Mouse (Mus musculus) heart, embryonic 12.5 days (tissue): ENCODE results near the gene Ubash3a. TPM values are rescaled to one million over a fixed set of nuclear protein-coding genes. Genes with fewer than 3 reads are reported as not detected.

Source experiments
- ATAC-seq: fragments of 200-750 bp; cut with Nextera tagmentation; 2 replicates; pipeline ENCODE4 v1.8.0; 2017; ENCODE audit warnings: moderate TSS enrichment, moderate library complexity; ENCODE audit not compliant: insufficient number of reproducible peaks, low FRiP score
- H3K27ac ChIP-seq: fragments of 300-500 bp; sonication (generic); 2 replicates; pipeline ENCODE4 v1.5.1; 2016; ENCODE audit warnings: mild to moderate bottlenecking, moderate library complexity; ENCODE audit not compliant: poor library complexity, severe bottlenecking
- H3K27me3 ChIP-seq: fragments of 300-500 bp; sonication (generic); replicated peaks from 2 replicates; pipeline ENCODE4 v1.6.1; 2016; ENCODE audit warnings: mild to moderate bottlenecking, moderate library complexity
- H3K36me3 ChIP-seq: fragments of 300-500 bp; sonication (generic); 2 replicates; pipeline ENCODE4 v1.6.1; 2016; ENCODE audit warnings: mild to moderate bottlenecking, moderate library complexity
- H3K4me1 ChIP-seq: fragments of 300-500 bp; sonication (generic); replicated peaks from 2 replicates; pipeline ENCODE4 v1.6.1; 2016; ENCODE audit warnings: mild to moderate bottlenecking
- H3K4me2 ChIP-seq: fragments of 300-500 bp; sonication (generic); 2 replicates; pipeline ENCODE4 v1.6.1; 2016; ENCODE audit warnings: mild to moderate bottlenecking, moderate library complexity
- H3K4me3 ChIP-seq: fragments of 300-500 bp; sonication (generic); 2 replicates; pipeline ENCODE4 v1.5.1; 2016; ENCODE audit warnings: mild to moderate bottlenecking
- H3K9ac ChIP-seq: fragments of 300-500 bp; sonication (generic); 2 replicates; pipeline ENCODE4 v1.6.1; 2016; ENCODE audit warnings: mild to moderate bottlenecking, moderate library complexity
- H3K9me3 ChIP-seq: fragments of 300-500 bp; sonication (generic); replicated peaks from 2 replicates; pipeline ENCODE4 v1.6.1; 2016; ENCODE audit warnings: mild to moderate bottlenecking, moderate library complexity
- WGBS: fragments of 180-500 bp; shearing (Covaris S2); methylation state at CpG from one replicate; pipeline ENCODE4 v1.1.7; 2016; 5-methylcytosine and 5-hydroxymethylcytosine counted together
- polyA plus RNA-seq: library from polyadenylated mRNA; unstranded; fragments of >200 nt; fragmentation: Nextera tagmentation; extraction: Ambion mirVana; gene quantifications from 2 replicates; pipeline ENCODE4 v1.2.1, GENCODE M21; 2016

The Ubash3a gene
- polyA plus RNA-seq, 1 experiment from 2014 or later = 0.80 TPM

- no peaks in the 10 kb centered on the region for H3K4me1 ChIP-seq
- H3K9ac ChIP-seq = no peak overlapping the region
- no peak overlapping the region for H3K4me2 ChIP-seq
- no peaks in the 10 kb centered on the region for H3K9me3 ChIP-seq
- H3K27ac ChIP-seq = no peak overlapping the region
- H3K4me3 ChIP-seq = no peak overlapping the region
- WGBS = 16% methylated on average over 4 of the region's 4 CpGs
- ATAC-seq = no peak
- no peaks in the 10 kb centered on the region for H3K36me3 ChIP-seq
- H3K27me3 ChIP-seq = 0 out of 2 replicates have a peak, but pooled peaks cover 5% of the 10 kb centered on the region
Measured at GRCm38 (mm10) chr17:31187370-31187769, 20.3 kb upstream of the Ubash3a start.

GRCm38 (mm10) chr17:31191825-31192224 is 15.8 kb upstream of the Ubash3a start:
- Histone ChIP-seq H3K9me3 (no peaks in the 10 kb centered on the region), H3K27me3 (0 out of 2 replicates have a peak, but pooled peaks cover 5% of the 10 kb centered on the region), H3K4me2 (no peak overlapping the region), H3K9ac (no peak overlapping the region), H3K36me3 (no peaks in the 10 kb centered on the region), H3K4me1 (no peaks in the 10 kb centered on the region), H3K27ac (no peak overlapping the region), H3K4me3 (no peak overlapping the region)
- 82% methylated on average over 8 of the region's 8 CpGs for WGBS
- no peak for ATAC-seq

GRCm38 (mm10) chr17:31192663-31193062 is 15.0 kb upstream of the Ubash3a start:
- no peaks in the 10 kb centered on the region for H3K36me3 ChIP-seq
- H3K9me3 ChIP-seq = no peaks in the 10 kb centered on the region
- no peak for ATAC-seq
- no peaks in the 10 kb centered on the region for H3K4me1 ChIP-seq
- H3K4me3 ChIP-seq = no peak overlapping the region
- H3K27ac ChIP-seq = no peak overlapping the region
- 0 out of 2 replicates have a peak, but pooled peaks cover 5% of the 10 kb centered on the region for H3K27me3 ChIP-seq
- no peak overlapping the region for H3K4me2 ChIP-seq
- 45% methylated on average over 2 of the region's 2 CpGs for WGBS
- no peak overlapping the region for H3K9ac ChIP-seq

GRCm38 (mm10) chr17:31193360-31193759 is 14.3 kb upstream of the Ubash3a start:
- Histone ChIP-seq H3K4me1 (no peaks in the 10 kb centered on the region), H3K36me3 (no peaks in the 10 kb centered on the region), H3K9ac (no peak overlapping the region), H3K27me3 (0 out of 2 replicates have a peak, but pooled peaks cover 5% of the 10 kb centered on the region), H3K4me3 (no peak overlapping the region), H3K4me2 (no peak overlapping the region), H3K27ac (no peak overlapping the region), H3K9me3 (no peaks in the 10 kb centered on the region)
- WGBS = 74% methylated on average over 9 of the region's 9 CpGs
- ATAC-seq = no peak

- H3K4me3 ChIP-seq = no peak overlapping the region
- no peak overlapping the region for H3K27ac ChIP-seq
- no peaks in the 10 kb centered on the region for H3K4me1 ChIP-seq
- WGBS = 74% methylated on average over 6 of the region's 6 CpGs
- no peaks in the 10 kb centered on the region for H3K27me3 ChIP-seq
- no peak overlapping the region for H3K9ac ChIP-seq
- H3K9me3 ChIP-seq = no peaks in the 10 kb centered on the region
- H3K36me3 ChIP-seq = no peaks in the 10 kb centered on the region
- H3K4me2 ChIP-seq = no peak overlapping the region
- no peak for ATAC-seq
Measured at GRCm38 (mm10) chr17:31195207-31195606, 12.5 kb upstream of the Ubash3a start.

GRCm38 (mm10) chr17:31196283-31196682 is 11.4 kb upstream of the Ubash3a start:
- no peaks in the 10 kb centered on the region for H3K36me3 ChIP-seq
- WGBS = 86% methylated on average over 7 of the region's 7 CpGs

GRCm38 (mm10) chr17:31198877-31199276 is 8.8 kb upstream of the Ubash3a start, which contains the start of gene Tmprss3:
Tmprss3 (minus strand) TSS chr17:31198977.
- no peaks in the 10 kb centered on the region for H3K36me3 ChIP-seq

More at GRCm38 (mm10) chr17:31196283-31196682, 11.4 kb upstream of the Ubash3a start:
- no peak for ATAC-seq
- H3K9ac ChIP-seq = no peak overlapping the region
- H3K4me2 ChIP-seq = no peak overlapping the region
- H3K27me3 ChIP-seq = no peaks in the 10 kb centered on the region
- H3K9me3 ChIP-seq = no peaks in the 10 kb centered on the region
- no peak overlapping the region for H3K27ac ChIP-seq
- no peak overlapping the region for H3K4me3 ChIP-seq
- H3K4me1 ChIP-seq = no peaks in the 10 kb centered on the region

GRCm38 (mm10) chr17:31208654-31209053 is 981 bp downstream of the Ubash3a start:
- Histone ChIP-seq H3K9ac (no peak overlapping the region), H3K4me1 (peaks cover 7% of the 10 kb centered on the region), H3K36me3 (no peaks in the 10 kb centered on the region), H3K27me3 (no peaks in the 10 kb centered on the region), H3K4me3 (no peak overlapping the region), H3K27ac (no peak overlapping the region), H3K9me3 (no peaks in the 10 kb centered on the region), H3K4me2 (no peak overlapping the region)
- no peak for ATAC-seq
- 84% methylated on average over 8 of the region's 8 CpGs for WGBS

More at GRCm38 (mm10) chr17:31198877-31199276, 8.8 kb upstream of the Ubash3a start, which contains the start of gene Tmprss3:
- ATAC-seq = no peak
- H3K4me2 ChIP-seq = no peak within 1 kb of the TSS
- H3K4me1 ChIP-seq = no peaks in the 10 kb centered on the region
- H3K27me3 ChIP-seq = no peaks in the 10 kb centered on the region
- no peak within 1 kb of the TSS for H3K4me3 ChIP-seq
- 82% methylated on average over 11 of the region's 11 CpGs for WGBS
- H3K9me3 ChIP-seq = no peaks in the 10 kb centered on the region
- no peak within 1 kb of the TSS for H3K27ac ChIP-seq
- no peak within 1 kb of the TSS for H3K9ac ChIP-seq

GRCm38 (mm10) chr17:31209376-31209930 is 1.8 kb downstream of the Ubash3a start:
- H3K9me3 ChIP-seq = no peaks in the 10 kb centered on the region
- H3K27ac ChIP-seq = no peak overlapping the region
- H3K4me2 ChIP-seq = no peak overlapping the region
- WGBS = 86% methylated on average over 11 of the region's 11 CpGs
- no peak overlapping the region for H3K4me3 ChIP-seq
- H3K9ac ChIP-seq = no peak overlapping the region
- peaks cover 7% of the 10 kb centered on the region for H3K4me1 ChIP-seq
- H3K27me3 ChIP-seq = no peaks in the 10 kb centered on the region
- no peaks in the 10 kb centered on the region for H3K36me3 ChIP-seq
- ATAC-seq = no peak

- Histone ChIP-seq H3K4me1 (peaks cover 7% of the 10 kb centered on the region), H3K27ac (no peak overlapping the region), H3K27me3 (no peaks in the 10 kb centered on the region), H3K36me3 (no peaks in the 10 kb centered on the region), H3K4me3 (no peak overlapping the region), H3K9ac (no peak overlapping the region), H3K9me3 (no peaks in the 10 kb centered on the region), H3K4me2 (no peak overlapping the region)
- WGBS = 62% methylated on average over 7 of the region's 7 CpGs
- no peak for ATAC-seq
Measured at GRCm38 (mm10) chr17:31210299-31210698, 2.6 kb downstream of the Ubash3a start.

- no peaks in the 10 kb centered on the region for H3K27me3 ChIP-seq
- 92% methylated on average over 6 of the region's 6 CpGs for WGBS
- peaks cover 7% of the 10 kb centered on the region for H3K4me1 ChIP-seq
- no peak overlapping the region for H3K4me2 ChIP-seq
- H3K9ac ChIP-seq = no peak overlapping the region
- H3K4me3 ChIP-seq = no peak overlapping the region
- ATAC-seq = no peak
- no peak overlapping the region for H3K27ac ChIP-seq
- H3K36me3 ChIP-seq = no peaks in the 10 kb centered on the region
- no peaks in the 10 kb centered on the region for H3K9me3 ChIP-seq
Measured at GRCm38 (mm10) chr17:31211881-31212280, 4.2 kb downstream of the Ubash3a start.
